Mouse (Mus musculus): ENCODE results near the gene Gm20822.
"Not testable (repeated sequence)": the region's sequence is repeated elsewhere in the genome, so short reads cannot be mapped to it uniquely, and the experiment has no call there.

Gm20822 gene

DNA sequence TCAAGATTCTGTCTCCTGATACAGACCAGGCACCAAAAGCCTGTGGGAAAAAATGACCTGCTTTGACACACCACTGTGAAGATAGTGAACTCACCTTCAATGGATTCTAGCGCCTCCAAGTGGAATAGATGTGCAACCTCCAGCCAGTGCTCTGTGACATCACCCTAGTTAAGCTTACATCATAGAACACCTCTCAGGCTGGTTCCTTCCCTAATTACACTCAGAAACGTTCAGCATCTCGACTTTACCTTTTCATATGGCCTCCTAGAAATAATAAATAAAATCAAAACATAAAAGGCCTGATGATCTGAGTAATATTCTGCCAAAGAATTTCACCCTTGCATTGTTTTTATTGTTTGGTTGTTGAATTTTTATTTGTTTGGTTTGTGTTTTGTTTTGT is at the start of gene Gm20822:
Gene Gm20822, minus strand, starts transcription at position 101 of the 400 bp plus-strand sequence.
- not testable (repeated sequence) for DNase-seq (ENCODE audit: inconsistent ontology term)
